Mouse (Mus musculus): ENCODE results near the gene 1700088E04Rik. TPM values are rescaled to one million over a fixed set of nuclear protein-coding genes. Genes with fewer than 3 reads are reported as not detected.

1700088E04Rik gene
- total RNA-seq, 2 experiments from 2014 or later: 0.89 to 3.4 TPM

DNA sequence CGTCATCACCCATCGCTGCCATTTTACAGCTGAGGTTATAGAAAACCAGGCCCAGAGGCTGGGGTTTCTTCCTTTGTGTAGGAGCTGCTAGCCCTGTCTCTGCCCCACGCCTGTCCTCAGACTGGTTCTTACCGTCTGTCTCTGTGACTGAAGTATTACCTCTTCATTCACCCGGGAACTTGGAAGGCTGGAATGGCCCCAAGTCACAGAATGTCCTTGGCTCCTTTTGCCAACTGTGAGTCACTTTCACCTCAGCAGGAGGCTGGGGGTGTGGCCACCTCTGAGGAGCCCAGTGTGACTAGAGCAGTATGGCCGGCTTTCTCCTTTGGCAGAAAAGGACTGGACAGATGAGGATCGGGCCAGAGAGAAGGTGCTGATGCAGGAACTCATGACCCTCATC lies 9.6 kb downstream of the 1700088E04Rik start:
- DNase-seq: peak; percentile 87 to 92

DNA sequence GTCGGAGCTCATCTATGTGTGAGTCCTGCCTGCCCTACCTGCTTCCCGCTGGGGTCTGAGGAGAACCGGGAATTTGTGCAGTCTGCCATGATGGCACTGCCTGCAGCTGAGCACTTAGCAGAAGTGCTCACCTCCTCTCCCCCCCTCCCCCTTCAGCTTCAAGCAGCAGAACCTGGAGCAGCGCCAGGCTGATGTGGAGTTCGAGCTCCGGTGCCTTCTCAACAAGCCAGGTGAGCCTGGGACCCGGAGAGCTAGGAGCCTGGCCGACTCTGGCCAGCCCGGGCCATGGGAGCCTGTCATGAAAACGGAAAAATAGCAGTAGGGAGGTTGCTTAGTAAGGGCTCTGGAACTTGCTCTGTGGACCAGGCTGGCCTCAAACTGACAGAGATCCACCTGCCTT lies 10.3 kb downstream of the 1700088E04Rik start:
- no peak for DNase-seq

DNA sequence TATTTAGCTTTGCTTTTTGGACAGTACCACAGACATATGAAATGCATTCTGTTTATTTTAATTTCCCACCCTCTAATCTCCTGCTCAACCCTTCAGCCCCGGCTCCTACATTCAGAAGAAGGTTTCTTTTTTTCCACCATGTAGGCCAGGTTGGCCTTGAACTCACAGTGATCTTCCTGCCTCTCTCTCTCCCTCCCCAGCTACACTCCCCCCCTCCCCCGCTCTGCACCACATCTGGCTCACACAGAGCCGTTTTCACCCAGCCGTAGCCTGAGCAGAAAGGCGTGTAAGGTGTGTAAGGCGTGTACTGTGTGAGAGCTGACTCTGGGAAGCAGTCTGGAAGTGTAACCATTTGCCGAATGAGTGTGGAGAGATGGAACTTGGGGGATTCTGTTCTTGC lies 11.7 kb downstream of the 1700088E04Rik start:
- no peak for DNase-seq

DNA sequence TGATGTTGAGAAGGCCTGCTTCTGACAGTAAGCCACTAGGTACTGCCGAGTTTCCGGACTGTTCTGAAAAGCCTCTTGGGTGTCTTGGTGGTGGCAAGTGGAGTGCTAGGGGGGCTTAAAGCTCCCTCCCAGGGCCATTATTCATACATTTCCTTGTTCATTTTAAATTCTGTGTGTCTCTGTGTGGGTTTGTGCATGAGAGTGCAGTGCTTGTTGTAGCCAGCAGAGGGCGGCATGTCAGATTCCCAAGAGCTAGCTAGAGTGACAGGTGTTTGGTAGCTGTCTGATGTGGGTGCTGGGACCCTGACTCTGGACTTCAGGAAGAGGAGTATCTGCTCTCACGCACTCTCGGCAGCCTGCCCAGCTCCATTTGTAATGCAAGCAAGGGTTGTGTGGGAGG lies 12.8 kb downstream of the 1700088E04Rik start:
- DNase-seq: no peak

DNA sequence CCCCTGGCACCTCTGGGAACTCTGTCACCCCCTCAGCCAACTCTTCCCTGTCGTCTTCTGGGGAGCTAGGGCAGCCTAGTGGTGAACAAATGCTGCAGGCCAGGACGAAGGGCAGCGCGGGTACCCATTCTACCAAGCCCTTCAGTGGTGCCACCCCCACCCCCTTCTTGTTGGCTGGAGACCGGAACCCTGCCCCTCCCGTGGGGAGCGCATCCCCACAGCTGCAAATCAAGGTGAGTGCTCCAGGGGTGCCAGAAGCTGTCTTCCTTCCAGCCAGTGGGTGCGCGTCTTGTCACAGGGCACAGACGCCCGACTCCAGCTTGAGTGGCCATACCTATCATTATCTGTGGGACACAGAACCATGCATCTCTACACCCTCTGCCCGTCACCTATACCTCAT lies 14.0 kb downstream of the 1700088E04Rik start:
- no peak for DNase-seq

DNA sequence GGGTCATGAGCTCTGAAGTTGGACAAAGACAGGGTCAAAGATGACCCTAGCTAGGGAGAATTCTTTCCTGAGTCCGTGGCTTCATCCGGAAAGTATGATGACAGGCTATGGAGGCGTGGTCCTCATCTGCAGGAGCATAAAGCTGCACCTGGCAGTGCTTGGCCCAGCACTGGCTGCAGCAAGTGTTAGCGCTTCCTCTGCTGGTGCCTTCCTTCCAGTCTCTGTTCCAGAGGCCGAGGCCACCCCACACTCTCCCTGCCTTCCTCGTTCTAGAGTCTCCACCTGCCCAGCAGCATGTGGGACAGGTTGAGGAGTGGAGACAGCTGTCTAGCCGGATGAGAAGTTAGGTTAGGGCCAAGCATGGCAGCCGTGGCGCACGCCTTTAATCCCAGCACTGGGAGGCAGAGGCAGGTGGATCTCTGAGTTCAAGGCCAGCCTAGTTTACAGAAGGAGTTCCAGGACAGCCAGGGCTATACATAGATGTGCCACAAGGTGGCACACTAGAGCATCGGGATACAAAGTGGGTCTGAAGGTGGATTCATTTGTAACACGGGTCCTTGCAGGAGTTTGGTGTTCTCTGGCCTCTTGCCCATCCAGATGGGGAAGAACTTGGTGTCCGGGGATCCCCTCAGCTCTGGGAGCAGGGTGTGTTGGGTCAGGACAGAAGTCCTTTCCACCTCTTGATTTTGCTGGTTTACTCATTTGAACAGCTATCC lies 14.7 kb downstream of the 1700088E04Rik start:
- peak; percentile 44 to 77 for DNase-seq

DNA sequence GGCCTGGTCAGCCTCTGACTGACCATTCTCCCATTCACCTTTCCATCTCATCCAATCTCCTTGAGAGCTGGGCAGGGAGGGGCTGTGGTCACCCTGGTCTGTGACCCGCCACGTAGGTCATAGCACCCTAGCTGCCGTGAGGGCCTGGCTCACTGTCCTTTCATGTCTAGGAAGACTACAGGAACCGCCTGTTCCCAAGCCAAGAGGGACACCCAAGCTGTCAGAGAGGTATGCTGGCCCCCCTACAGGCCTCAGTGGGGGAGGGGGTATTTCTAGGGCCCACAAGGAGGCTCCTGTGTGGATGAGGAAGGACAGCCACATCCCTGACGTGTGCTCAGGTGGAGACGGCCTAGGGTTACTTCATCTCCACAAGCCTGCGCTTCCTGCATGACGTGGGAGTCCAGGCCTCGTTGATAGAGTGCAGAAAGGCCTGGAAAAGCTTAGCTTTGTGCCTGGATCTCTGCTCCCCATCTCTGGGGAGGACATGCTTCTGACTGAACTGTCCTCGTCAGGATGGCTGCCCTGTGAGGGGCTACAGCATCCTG lies 16.6 kb downstream of the 1700088E04Rik start:
- peak in 1 of 2 experiments; percentile 17 for DNase-seq

DNA sequence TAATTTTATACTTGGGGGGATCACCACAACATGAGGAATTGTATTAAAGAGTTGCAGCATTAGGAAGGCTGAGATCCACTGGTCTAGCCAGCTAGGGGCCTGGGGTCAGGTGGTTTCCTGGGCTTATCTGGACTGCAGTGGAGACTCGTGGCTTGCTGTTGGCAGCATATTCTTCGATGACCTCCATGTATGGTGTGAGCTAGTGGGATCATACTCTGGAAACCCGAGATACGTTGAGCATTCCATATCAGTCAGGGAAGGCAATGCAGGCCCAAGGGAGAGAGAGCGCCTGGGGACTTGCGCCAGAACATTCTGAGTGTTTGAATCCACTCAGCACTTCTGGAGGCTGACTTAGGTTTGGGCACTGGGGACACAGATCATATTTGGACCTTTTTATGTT lies 17.3 kb downstream of the 1700088E04Rik start:
- DNase-seq: peak; percentile 67 to 86

DNA sequence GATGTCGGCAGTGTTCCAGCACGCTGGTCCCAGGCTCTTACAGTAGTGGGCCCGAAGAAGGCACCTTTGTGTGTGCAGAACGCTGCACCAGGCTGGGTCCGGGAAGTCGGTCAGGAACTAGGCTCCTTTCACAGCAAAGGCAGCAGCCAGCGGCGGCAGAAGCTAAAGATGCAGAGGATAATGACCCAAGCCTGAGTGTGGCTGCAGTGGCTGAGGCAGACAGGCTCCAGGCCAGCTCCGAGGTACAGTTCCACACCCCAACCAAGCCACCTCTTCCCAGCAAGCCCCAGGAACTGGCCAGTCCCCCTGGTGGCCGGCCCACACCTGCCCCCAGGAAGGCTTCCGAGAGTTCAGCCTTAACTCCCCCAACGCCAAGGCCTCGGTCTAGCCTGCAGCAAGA lies 18.5 kb downstream of the 1700088E04Rik start:
- DNase-seq: peak in 1 of 2 experiments; percentile 21

DNA sequence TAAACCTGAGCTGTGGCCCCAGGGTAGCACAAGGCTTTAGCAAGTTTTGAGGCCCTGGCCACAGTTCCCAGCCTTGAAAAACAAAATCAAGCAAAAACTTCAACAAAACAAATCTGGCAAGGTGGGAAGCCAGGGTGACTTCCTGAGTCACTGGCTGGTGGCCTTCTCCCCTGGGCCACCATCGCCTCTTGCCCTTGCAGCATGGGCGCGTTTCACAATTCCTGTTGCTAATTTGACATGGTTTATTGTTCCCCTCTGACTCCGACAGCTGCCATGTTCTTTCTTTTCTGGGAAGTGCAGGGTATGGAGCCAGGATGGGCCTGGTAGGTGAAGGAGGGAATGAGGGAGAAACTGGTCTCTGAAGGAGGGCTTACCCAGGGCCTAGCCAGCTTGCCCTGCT lies 18.9 kb downstream of the 1700088E04Rik start:
- no peak for DNase-seq

DNA sequence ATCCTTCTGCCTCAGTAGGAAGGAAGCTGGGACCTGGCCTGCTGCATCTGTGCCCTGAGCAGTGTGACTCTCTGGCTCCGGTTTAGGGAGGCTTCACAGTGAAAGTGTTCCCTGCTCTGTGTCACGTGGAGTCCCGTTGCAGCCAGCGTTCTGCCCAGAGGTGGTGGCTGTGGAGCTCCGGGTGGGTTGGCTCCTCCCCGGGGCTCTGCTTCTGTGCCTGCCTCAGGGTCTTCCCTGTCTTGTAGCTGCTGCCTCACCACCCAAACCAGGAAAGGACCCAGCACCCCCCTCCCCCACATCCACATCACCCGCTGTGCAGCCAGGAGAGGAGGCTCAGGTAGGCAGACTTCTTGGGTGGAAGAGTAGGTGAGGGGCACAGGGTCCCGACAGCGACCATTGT lies 21.6 kb downstream of the 1700088E04Rik start:
- peak in 1 of 2 experiments; percentile 43 for DNase-seq

DNA sequence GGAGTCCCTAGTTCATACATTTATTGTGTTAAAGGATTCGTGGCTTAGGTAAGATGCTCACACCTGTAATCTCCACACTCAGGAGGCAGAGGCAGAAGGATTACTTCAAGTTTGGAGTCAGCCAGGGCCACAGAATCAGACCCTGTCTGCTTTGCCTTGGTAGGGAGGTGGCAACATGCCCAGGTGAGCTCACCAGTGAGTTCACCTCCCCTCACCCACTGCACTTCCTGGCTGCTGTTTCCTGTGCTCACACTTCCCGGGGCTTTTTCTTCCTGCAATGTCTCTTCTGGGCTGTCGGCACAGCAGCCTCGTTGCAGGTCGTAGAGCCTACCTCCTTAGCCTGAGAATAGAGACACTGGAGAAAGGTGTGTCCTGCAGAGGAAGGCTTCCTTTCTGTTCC lies 25.8 kb downstream of the 1700088E04Rik start:
- no peak for DNase-seq

DNA sequence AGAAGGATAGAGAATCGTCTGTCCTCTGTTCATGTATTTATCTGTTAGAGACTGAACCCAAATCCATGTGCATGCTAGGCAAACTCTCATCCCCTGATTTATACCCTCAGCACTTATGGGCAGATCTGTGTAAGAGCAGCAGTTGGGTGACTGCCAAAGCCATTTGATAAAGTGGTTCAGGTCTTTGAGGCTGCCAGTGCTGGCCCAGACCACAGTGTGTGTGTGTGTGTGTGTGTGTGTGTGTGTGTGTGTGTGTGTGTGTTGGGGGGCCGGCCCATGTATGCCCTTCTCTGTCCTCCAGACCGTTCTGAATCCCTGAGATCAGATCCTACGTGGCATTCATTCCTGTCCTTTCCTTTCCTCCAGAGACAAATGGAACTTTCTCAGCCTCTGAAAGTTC lies 29.3 kb downstream of the 1700088E04Rik start:
- DNase-seq: peak; percentile 63 to 67

DNA sequence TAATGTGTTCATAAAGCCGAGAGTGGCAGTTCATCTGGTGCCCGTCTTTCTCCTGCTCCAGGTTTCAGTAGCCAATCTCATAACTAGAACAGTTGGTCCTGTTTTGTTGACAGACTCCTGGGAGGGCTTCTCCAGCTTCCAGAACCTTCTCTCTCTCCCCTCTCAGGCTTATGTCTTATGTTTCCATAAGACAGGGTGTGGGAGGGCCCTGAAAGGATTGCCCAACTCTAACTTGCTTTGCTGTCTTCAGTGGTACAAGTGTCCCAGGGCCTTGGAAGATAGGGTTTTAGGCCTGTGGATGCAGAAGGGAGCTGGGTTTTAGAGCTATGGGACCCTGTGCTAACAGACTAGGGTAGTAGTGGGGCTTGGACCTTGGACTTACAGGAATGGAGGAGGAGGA lies 30.5 kb downstream of the 1700088E04Rik start:
- DNase-seq: no peak

DNA sequence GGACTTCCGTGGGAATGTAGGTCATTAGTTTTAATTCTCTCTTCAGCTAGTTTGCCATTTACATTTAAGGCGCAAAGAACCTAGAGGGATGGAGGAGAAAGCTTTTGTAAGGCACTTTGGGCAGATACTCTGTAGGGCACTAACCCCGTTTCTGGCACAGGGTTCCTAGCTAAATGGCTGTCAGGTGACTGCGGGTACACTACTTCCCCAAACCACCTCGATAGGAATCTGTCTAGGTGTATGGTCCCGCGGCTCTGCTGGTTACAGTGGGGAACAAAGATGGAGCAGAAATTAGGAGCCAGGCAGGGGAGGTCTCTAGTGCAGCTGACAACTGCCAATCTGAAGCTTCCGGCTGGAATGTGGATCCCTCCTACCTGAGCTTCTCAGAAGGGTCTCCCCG lies 31.0 kb downstream of the 1700088E04Rik start:
- DNase-seq: no peak

DNA sequence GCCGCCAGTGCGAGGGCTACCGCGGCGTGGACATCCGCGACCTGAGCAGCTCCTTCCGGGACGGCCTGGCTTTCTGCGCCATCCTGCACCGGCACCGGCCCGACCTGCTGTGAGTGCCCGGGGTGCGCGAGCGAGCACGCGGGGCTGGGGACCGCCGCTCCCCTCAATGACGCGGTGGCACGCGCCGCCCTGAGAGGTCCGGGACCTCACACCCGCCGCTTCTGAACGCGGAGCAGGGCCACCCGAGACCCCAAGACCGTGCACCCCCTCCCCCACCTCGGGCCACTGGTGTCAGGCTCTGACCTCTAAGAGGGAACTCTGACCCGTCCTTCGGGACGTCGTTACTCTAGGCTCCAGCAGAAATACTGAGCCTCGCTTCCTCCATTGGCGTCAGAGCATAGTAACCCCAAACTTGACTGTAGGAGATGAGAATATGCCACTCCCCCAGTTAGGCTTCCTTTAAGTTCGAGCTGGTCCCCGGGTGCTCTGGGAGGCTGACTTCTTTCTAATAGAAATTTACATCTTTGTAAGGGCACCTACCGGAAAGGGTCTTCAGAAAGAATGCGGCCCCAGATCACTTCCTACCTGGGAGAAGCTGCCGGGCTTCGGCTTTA lies 31.6 kb downstream of the 1700088E04Rik start:
- DNase-seq: peak in 1 of 2 experiments; percentile 59

DNA sequence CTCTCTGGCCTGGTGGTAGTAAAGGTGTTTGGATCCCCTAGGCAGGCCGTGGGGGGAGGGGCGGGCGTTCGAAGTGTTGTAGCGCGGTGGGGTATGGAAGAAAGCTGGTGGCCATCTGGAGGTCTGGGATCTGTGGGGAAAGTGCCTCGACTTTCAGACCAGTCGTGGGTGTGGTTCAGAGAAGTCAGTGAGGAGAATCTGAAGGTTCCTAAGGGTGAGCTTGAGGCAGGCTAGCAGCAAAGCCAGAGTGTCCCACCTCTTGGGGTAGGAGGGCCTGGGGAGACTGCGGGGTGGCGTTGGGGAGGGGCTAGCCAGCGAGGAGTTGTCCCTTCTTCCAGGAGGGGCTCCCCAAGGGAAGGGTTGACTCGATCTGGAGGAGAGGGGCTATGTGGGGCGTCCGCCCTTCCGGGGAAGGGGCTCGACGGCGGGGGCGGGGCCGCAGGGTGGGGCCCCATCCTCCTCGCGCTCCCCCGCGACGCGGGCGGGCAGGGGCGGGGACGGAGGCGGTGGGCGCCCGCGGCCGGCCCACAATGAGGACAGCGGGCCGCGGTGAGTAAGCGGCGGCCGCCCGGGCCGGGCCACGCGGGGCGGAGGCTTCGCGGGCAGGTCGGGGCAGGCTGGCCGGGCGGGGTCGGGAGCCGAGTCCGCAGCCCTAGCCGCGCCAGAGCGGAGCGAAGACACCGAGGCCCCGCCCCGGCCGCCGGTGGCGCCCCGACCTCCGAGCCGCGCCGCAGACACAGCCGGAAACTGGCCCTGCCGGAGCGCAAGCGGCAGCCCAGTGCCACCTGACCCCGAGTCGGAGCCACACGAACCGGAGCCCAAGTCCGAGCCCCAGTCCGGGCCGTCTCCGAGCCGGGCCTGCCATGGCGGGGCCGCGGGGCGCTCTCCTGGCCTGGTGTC lies 32.4 kb downstream of the 1700088E04Rik start, which contains the start of gene Micall1:
Gene Micall1, plus strand, starts transcription at position 478 of the 900 bp plus-strand sequence.
- DNase-seq: peak; percentile 80 to 84

DNA sequence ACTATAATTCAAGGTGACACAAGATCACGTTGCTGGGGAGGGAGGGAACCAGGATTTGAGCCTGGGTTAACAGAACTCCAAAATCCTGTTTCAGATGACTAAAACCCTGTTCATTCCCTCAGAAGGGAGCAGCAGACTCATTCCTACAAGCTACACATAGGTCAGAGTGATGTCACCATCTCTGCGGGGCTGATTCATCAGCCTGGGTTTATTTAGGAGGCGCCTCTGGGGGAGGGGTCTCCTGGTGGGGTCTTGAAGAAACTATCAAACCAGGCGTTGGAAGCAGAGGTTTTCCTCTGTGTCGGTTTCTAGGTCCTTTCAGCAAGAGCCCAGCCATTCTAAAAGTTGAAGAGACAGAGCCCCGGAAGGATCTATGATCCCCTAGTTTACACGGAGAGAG lies 33.1 kb downstream of the 1700088E04Rik start:
- DNase-seq: no peak

DNA sequence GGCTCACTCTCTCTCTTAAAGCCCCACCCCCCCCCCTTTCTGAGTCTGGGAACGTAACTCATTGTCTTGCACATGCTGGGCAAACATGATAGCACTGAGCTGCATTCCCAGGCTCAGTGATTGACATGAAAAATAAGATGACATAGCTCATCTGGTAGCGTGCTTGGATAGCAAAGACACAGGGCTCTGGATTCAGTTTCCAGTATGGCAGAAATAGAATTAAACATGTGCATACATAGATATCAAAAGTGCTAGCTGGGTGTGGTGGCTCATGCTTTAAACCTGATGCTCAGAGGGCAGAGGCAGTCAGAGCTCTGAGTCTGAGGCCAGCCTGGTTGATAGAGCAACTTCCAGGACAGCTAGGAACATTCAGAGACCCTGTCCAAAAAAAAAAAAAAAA lies 35.2 kb downstream of the 1700088E04Rik start:
- no peak for DNase-seq

DNA sequence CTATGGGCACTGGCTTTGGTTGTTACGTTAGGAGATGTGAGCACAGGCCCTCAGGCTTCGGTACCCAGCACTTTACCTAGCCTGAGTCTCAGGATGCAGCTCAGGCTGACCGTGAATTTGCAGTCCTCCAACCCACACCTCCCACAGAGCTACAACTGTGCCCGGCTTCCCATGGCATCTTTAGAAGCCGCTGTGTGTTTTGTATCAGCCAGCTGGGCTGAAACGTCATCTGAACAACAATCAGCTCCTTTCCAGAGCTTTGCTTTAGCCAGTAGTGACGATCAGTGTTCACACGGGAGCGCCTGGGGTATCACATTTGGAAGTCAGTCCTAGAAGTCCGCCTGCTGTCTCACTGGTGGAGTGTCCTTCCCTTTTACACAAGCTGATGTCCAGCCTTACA lies 37.8 kb downstream of the 1700088E04Rik start:
- no peak for DNase-seq

DNA sequence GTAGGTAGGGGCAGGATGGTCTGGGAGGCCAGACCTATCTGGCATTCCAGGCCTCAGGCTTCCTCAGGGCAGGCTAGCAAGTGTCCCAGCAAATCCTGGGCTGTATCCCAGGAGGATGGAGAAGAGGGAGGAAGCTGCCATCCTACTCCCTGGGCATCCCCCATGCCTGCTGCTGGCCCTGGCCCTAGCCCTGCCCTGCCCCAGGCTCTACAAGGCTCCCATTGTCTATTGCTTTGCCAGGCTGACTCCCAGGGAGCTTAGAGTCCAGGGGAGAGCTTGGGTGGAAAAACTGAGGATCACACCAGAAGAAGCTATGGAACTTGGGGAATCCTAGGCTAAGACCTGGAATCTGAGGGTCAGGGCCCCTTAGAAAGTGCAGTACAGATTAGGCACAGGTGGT lies 39.5 kb downstream of the 1700088E04Rik start:
- no peak for DNase-seq

DNA sequence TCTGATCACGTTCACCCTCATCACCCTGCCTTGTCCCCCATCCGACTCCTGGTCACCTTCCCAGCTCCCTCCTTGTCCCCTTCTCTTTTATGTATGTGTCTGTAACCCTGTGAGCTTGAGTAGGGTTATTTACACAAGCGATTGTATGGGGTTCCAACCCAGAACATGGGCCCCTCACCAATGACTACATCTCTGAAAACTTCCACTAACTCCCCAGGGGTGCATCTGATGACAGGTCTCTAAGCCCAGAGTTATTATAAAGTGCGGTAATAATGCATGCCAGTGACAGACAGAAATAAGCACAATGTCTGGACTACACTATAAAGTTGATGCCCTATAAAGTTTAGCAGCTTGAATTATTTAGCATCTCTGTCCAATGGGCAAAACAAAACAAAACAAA lies 40.7 kb downstream of the 1700088E04Rik start:
- DNase-seq: no peak

DNA sequence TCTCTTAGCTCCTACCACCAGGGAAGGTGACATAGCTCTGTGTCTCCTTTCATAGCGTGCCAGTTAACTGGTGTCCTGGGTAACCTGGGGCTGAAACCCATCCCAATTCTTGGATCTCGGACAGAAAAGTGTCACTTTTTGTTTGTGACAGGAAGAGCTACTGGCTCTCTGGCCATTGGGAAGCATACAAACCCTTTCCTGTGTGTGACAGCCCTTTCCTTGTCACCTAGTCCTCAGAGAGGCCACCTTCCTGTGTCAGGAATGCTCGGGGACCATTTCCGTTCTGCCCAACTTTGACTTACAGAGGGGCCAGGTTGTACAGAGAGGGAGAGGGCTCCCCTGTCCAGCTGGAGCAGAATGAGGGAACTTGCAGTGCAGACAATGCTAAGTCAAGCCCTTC lies 41.6 kb downstream of the 1700088E04Rik start:
- peak; percentile 42 to 60 for DNase-seq
